Mouse (Mus musculus): ENCODE data around the gene Hnrnpul2.
"Not testable (repeated sequence)": the region's sequence is repeated elsewhere in the genome, so short reads cannot be mapped to it uniquely, and the experiment has no call there.

The Hnrnpul2 gene

GRCm38 (mm10) chr19:8852236-8852928 lies 32.6 kb downstream of the Hnrnpul2 start:
- no peak for DNase-seq (ENCODE audit: low spot score)

GRCm38 (mm10) chr19:8853117-8853516 lies 33.3 kb downstream of the Hnrnpul2 start:
- DNase-seq (ENCODE audit: low spot score) = no peak

- DNase-seq (ENCODE audit: low spot score) = no peak
Measured at GRCm38 (mm10) chr19:8857689-8858088, 37.9 kb downstream of the Hnrnpul2 start.

- DNase-seq (ENCODE audit: low spot score) = no peak
Measured at GRCm38 (mm10) chr19:8859018-8859417, 39.2 kb downstream of the Hnrnpul2 start.

- DNase-seq (ENCODE audit: low spot score) = no peak
Measured at GRCm38 (mm10) chr19:8864265-8864664, 44.5 kb downstream of the Hnrnpul2 start.

GRCm38 (mm10) chr19:8870381-8870780 lies 50.6 kb downstream of the Hnrnpul2 start:
- DNase-seq (ENCODE audit: low spot score) = not testable (repeated sequence)

GRCm38 (mm10) chr19:8870838-8871237 lies 51.0 kb downstream of the Hnrnpul2 start:
- no peak for DNase-seq (ENCODE audit: low spot score)

- DNase-seq (ENCODE audit: low spot score) = peak; percentile 98
Measured at GRCm38 (mm10) chr19:8871267-8872186, 51.7 kb downstream of the Hnrnpul2 start, which contains the start of gene Ubxn1. Gene Ubxn1, plus strand, starts transcription at chr19:8871496.

GRCm38 (mm10) chr19:8872266-8872840 lies 52.5 kb downstream of the Hnrnpul2 start:
- no peak for DNase-seq (ENCODE audit: low spot score)

GRCm38 (mm10) chr19:8875031-8875430 lies 55.2 kb downstream of the Hnrnpul2 start:
- DNase-seq (ENCODE audit: low spot score) = no peak

GRCm38 (mm10) chr19:8880311-8881033 lies 60.7 kb downstream of the Hnrnpul2 start, which contains the start of gene Uqcc3:
Gene Uqcc3, minus strand, starts transcription at chr19:8880923.
- DNase-seq (ENCODE audit: low spot score) = peak; percentile 83

GRCm38 (mm10) chr19:8881034-8881392 lies 61.2 kb downstream of the Hnrnpul2 start:
- no peak for DNase-seq (ENCODE audit: low spot score)

- no peak for DNase-seq (ENCODE audit: low spot score)
Measured at GRCm38 (mm10) chr19:8883616-8884015, 63.8 kb downstream of the Hnrnpul2 start, which contains the start of the genes Lbhd1 and Gm49403. Gene Lbhd1, plus strand, starts transcription at chr19:8883732. Gene Gm49403, plus strand, starts transcription at chr19:8883930.
